9 mouse cellular contexts compared by ENCODE assay signal in genomic region chr4:86884945-86885344, GRCm38 (mm10). TPM values are rescaled to one million over a fixed set of nuclear protein-coding genes. Genes with fewer than 3 reads are reported as not detected.
DNase-seq lines count a peak whose midpoint lies in the region; ATAC-seq lines count a peak whose summit lies in the region.
"Had no signal": no experiment of that assay in that cellular context is flagged by ENCODE, and none has a peak within 500 bp of the region (broad histone marks: within the 10 kb centered on the region; RNA-seq: fewer than 3 reads in every experiment).

No protein-coding gene starts in this region.

- no peaks in the 10 kb centered on the region for H3K36me3 ChIP-seq in forebrain, embryonic 14.5 days (ENCODE audit: control insufficient read depth, insufficient read depth, low read length)
- H3K36me3 ChIP-seq in forebrain, embryonic 15.5 days: no peaks in the 10 kb centered on the region
- H3K36me3 ChIP-seq: hindbrain, embryonic 15.5 days had no signal

- no peak overlapping the region for H3K4me2 ChIP-seq in forebrain, embryonic 14.5 days (ENCODE audit: low read length)
- no peak overlapping the region for H3K4me2 ChIP-seq in forebrain, embryonic 15.5 days (replicated peaks)

- WGBS in forebrain, embryonic 14.5 days: 35% methylated on average over 4 of the region's 4 CpGs
- 39% methylated on average over 4 of the region's 4 CpGs for WGBS in forebrain, embryonic 15.5 days

- no peak overlapping the region for H3K4me3 ChIP-seq in forebrain, embryonic 14.5 days (ENCODE audit: low read depth, low read length)
- H3K4me3 ChIP-seq in forebrain, embryonic 15.5 days: no peak overlapping the region
- H3K4me3 ChIP-seq: hindbrain, embryonic 15.5 days had no signal

- no peaks in the 10 kb centered on the region for H3K27me3 ChIP-seq in forebrain, embryonic 14.5 days (replicated peaks; ENCODE audit: control insufficient read depth, insufficient read depth, low read length)
- H3K27me3 ChIP-seq in forebrain, embryonic 15.5 days: no peaks in the 10 kb centered on the region
- H3K27me3 ChIP-seq: hindbrain, embryonic 15.5 days had no signal

- 0 out of 2 replicates have a peak, but pooled peaks have one; percentile 55 for ATAC-seq in forebrain, embryonic 14.5 days
- no peak for ATAC-seq in forebrain, embryonic 15.5 days (replicated peaks)
- peak; percentile 44 for ATAC-seq in activated CD4-positive, CD25-positive, alpha-beta regulatory T cell, adult 4 months

- DNase-seq in forebrain, embryonic 14.5 days (ENCODE audit: low spot score): peak; percentile 23
- peak; percentile 16 for DNase-seq in 3T3-L1 (ENCODE audit: low read depth, low spot score)
- DNase-seq in induced T-regulatory cell, adult 2 months (ENCODE audit: low read depth): peak; percentile 77
- peak; percentile 60 for DNase-seq in lung, postnatal 25 days (ENCODE audit: low spot score)
- DNase-seq in thymus, postnatal 14 days: peak; percentile 75
- DNase-seq in right cerebral cortex, postnatal 25 days: no peak

- no peak overlapping the region for H3K9ac ChIP-seq in forebrain, embryonic 14.5 days (ENCODE audit: low read length)
- no peak overlapping the region for H3K9ac ChIP-seq in forebrain, embryonic 15.5 days (replicated peaks)
- H3K9ac ChIP-seq: hindbrain, embryonic 15.5 days had no signal

- H3K9me3 ChIP-seq in forebrain, embryonic 14.5 days (replicated peaks; ENCODE audit: control insufficient read depth, low read length): no peaks in the 10 kb centered on the region
- no peaks in the 10 kb centered on the region for H3K9me3 ChIP-seq in forebrain, embryonic 15.5 days
- H3K9me3 ChIP-seq: hindbrain, embryonic 15.5 days had no signal

- no peak overlapping the region for H3K27ac ChIP-seq in forebrain, embryonic 14.5 days (ENCODE audit: low read depth, low read length)
- no peak overlapping the region for H3K27ac ChIP-seq in forebrain, embryonic 15.5 days (replicated peaks)
- H3K27ac ChIP-seq: hindbrain, embryonic 15.5 days had no signal

- H3K4me1 ChIP-seq in forebrain, embryonic 14.5 days (ENCODE audit: control insufficient read depth, insufficient read depth, low read length): no peaks in the 10 kb centered on the region
- H3K4me1 ChIP-seq in forebrain, embryonic 15.5 days: no peaks in the 10 kb centered on the region
- H3K4me1 ChIP-seq: hindbrain, embryonic 15.5 days had no signal

RNA-seq across cellular contexts. Expression of gene Acer2, which starts 10.7 kb away (rescaled TPM):
- polyA plus RNA-seq in forebrain, embryonic 14.5 days (2014; fragmentation: Nextera tagmentation; extraction: Ambion mirVana): 12.8 and 13.6 TPM in 2 replicates
- polyA plus RNA-seq in forebrain, embryonic 15.5 days (2015; fragmentation: Nextera tagmentation; extraction: Ambion mirVana): 10.8 and 11.3 TPM in 2 replicates
- polyA plus RNA-seq in activated CD4-positive, CD25-positive, alpha-beta regulatory T cell, adult 4 months (2017; shearing (Covaris generic)): 1 to 10 TPM; 5.8 to 6.4 TPM

RNA-seq across cellular contexts. Expression of gene Rps6, which starts 27.7 kb away (rescaled TPM):
- 502 and 571 TPM in 2 replicates for polyA plus RNA-seq in forebrain, embryonic 14.5 days (2014; fragmentation: Nextera tagmentation; extraction: Ambion mirVana)
- 414 and 432 TPM in 2 replicates for polyA plus RNA-seq in forebrain, embryonic 15.5 days (2015; fragmentation: Nextera tagmentation; extraction: Ambion mirVana)
- polyA plus RNA-seq in activated CD4-positive, CD25-positive, alpha-beta regulatory T cell, adult 4 months (2017; shearing (Covaris generic)): 1,000 to 10,000 TPM; 2,810 to 3,158 TPM
